Mouse (Mus musculus): ENCODE measurements at regions not wholly inside any gene's neighbourhood (a gene's known extent, or its start where the extent isn't known, plus 50 kb on each side); places are given as distances from the start of the nearest gene placed in this dataset.

DNA sequence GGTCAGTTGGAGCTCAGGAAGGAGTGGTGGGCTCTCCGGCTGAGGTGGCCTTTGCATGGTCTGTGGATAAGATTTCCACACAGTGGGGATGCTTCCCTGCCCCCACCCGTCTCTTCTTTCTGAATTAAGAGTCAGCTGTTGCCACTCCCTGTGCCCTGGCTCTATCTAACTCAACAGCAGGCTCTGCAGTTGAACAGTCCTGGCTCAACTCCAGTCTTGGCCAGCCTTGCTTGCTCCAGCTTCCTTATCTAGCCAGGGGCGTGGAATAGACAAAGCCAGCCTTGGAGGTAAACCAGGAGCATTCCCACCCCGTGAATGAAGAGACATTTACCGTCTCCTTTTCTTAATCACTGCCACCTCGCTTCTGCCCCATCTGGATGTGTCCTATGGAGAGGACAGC is 89.7 kb downstream of the Mn1 start:
- intact Hi-C loops (cut with DNase I): no loop called here
- DNase-seq: peak; percentile 77 to 80

DNA sequence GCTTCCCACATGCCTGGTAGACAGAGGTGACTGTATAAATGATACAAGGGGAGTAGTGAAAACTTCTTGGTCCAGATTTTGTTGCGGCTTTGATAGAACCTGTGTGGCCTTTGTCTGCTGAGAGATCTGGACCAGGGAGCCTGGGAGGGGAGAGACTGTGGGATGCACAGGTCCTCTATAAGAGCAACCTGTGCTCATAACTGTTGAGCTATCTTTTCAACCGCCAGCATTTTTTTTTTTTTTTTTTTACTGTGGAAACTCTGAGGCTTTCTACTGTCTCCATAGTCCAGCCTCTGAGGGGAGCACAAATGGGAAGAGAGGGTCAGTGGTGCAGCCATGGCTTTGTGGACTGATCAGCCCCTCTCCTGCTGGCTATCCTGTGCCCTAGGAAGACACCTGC is 90.2 kb downstream of the Mn1 start:
- intact Hi-C loops (cut with DNase I): no loop called here
- DNase-seq: no peak

DNA sequence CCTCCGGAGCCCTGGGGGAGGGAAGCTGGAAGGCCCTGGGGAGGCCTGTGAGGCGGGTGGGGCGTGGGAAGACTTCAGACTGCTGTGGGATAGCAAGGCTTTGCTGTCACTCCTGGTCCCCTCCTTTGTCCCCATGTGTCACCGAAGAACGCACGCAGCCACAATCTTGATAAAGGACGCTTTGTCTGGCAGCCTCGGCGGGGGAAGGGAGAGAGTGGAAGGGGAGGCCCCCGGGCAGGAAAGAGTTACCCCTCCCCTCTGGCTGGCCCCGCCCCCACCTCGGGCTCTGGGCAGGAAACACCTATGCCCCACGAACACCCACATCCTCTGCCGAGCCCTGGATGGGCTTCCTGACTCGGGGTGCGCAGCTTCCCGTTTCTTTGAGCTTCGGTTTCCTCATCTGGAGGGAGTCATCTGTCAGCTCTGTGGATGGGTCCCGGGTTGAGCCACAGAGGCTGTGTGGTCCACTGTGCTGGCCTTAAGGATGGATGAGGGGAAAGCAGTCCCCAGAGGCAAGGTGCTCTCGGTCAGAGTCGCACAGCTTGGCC is 91.9 kb downstream of the Mn1 start:
- peak; percentile 60 to 62 for DNase-seq
- intact Hi-C loops (cut with DNase I): loop anchor here (1.0 kb wide), 1 partner anchor 92 kb away; the partner anchor contains the start of gene Mn1

DNA sequence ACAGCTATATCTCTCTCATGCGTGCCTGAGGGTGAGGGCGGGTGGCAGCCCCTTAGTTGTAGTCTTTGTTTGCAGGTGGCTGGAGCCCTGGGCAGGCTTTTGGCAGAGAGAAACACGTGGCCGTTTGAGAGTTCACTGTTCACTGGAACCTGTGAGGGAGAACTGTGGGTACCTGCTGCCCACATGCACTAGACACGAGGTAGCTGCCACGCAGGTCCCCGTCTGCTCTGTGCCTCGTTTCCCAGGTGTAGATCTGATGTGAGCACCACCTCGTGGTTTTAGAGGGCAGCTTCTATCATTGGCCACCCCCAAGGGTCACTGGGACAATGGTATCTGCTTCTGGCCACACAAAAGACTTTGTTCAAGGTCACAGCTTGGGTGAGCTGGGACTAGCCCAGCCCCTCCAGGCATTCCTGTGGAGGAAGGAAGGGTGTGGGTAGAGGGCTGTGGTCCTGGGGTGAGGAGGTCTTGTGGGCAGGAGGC is 92.5 kb downstream of the Mn1 start:
- peak in 1 of 2 experiments; percentile 35 for DNase-seq
- intact Hi-C loops (cut with DNase I): loop anchor here (1.0 to 5.0 kb wide), 2 partner anchors 92 to 173 kb away; partner anchors contain the start of gene Mn1

DNA sequence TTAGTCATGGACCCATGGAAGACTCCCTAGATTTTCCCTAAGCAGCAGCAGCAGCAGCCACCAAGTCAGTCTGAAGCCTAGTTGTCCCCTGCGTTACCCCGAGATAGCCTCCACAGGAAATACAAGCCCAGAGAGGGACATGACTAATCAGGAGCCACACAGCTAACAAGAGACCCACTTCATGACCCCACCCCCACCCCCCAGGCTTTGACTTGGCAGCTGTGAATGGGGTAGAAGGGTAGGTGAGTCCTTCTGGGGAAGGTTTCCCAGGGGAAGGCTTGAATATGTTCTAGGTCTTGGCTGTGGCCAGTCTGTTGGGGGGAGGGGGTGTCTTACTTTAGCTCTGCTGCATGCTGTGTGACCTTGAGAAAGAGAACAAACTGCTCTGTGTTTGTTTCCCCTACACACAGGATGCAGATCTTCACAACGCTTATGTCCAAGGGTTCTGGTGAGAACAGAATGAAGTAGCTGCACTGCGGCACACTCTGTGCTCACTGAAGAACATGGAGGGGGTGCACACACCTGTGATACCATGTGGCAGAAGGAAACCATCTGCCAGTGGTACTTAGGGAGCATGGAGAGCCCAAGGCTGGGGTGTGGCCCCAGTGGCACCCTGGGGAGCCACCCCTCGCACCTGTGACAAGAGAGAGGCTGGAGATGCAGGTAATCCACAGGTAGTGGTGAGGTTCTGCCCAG is 93.2 kb downstream of the Mn1 start:
- no peak for DNase-seq
- intact Hi-C loops (cut with DNase I): loop anchor here (5.0 kb wide), 1 partner anchor 172 kb away; no protein-coding TSS in a partner anchor

DNA sequence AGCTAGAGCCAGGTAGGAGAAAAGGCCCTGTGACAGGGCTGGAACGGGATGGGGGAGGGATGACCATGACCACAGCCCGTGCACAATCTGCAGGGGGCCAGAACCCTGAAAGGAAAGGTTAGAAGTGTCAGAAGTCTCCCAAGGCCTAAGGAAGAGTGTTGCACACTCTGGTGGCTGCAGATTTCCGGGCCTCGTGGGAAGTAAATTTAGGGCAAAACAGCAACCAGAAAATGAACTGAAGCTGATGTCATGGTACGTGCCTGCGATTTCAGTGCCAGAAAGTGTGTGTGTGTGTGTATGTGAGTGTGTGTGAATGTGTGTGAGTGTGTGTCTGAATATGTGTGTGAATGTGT is 93.7 kb downstream of the Mn1 start:
- no peak for DNase-seq
- intact Hi-C loops (cut with DNase I): loop anchor here (5.0 kb wide), 1 partner anchor 171 kb away; no protein-coding TSS in a partner anchor

DNA sequence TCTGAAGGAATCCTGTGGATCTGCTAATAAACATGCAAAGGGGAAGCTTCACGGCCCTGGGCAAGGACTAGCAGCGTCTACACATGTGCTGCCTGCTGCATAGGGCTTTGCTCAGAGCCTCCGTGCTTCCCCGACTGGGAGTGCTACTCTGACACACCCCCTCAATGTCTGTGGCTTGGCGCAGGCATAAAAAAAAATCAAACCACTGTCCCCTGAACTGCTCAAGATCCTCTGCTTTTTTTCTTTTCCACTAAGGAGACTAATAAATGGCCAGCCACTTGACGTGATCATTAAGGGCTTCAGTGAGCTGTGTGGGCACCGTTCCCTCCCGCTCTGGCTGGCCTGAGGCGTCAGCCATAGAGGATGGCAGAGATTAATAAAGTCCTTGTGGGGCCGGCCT is 94.8 kb downstream of the Mn1 start:
- intact Hi-C loops (cut with DNase I): loop anchor here (5.0 kb wide), 1 partner anchor 170 kb away; no protein-coding TSS in a partner anchor
- DNase-seq: no peak

DNA sequence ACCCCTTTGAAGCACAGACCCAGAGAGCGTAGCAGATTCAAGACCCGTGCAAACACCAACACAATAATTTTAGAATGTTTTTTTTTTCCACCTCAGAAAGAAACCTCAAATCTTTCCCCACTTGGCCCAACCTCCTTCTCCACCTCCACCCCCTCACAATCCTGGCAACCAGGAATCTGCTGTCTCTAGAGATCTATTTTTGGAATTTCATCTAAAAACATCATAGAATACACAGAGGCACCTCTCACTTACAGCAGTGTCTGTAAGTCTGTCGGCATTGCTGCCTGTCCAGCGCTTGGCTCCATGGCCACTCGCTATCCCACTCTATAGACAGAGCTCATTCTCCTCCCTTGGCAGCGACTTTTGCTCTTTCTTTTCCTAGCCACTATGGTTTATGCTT is 96.8 kb downstream of the Mn1 start:
- intact Hi-C loops (cut with DNase I): loop anchor here (5.0 kb wide), 1 partner anchor 168 kb away; no protein-coding TSS in a partner anchor
- DNase-seq: no peak

DNA sequence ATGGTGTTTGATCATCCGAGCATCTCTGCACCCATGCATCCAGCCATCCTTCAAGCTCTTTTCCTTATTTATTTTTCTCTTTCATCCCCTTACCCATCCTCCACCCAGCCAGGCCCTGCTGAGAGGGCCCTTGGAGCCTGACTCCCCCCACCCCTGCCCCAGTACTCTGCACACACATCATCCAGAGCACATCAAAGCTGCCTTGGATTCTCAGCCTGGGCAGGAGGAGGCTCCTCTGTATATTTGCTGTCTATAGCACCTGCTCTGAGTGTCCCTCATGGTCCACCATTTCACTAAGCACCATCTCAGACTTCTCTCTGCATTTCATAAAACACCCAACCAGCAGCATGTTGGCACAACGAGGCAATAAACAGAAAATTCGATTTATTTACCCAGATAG is 101.9 kb downstream of the Mn1 start:
- DNase-seq: no peak
- intact Hi-C loops (cut with DNase I): no loop called here

DNA sequence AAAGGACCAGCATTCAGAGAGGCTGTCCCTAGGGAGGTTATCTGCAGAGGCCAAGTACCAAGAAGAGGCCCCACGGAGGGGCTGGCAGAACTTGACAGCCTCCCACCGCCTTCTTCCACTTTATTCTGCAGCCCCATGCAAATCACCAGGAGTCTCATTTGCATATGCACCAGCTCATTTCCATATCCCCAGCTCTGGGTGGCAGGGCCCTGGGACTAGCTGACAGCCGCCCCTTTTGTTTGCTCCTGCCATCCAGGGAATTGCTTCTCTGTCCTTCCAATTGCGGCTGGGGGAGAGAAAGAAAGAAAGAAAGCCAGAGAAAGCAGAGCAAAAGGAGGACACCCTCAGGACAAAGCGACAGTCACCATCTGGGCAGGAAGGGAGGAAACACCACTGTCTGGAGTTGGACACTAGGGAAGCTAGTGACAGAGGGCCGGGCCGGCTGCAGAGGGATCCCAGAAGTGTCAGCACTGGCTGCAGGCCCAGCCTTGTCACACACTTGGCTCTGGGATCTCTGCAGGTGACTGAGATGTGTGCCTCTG is 102.4 kb downstream of the Mn1 start:
- intact Hi-C loops (cut with DNase I): no loop called here
- DNase-seq: peak; percentile 45 to 53

DNA sequence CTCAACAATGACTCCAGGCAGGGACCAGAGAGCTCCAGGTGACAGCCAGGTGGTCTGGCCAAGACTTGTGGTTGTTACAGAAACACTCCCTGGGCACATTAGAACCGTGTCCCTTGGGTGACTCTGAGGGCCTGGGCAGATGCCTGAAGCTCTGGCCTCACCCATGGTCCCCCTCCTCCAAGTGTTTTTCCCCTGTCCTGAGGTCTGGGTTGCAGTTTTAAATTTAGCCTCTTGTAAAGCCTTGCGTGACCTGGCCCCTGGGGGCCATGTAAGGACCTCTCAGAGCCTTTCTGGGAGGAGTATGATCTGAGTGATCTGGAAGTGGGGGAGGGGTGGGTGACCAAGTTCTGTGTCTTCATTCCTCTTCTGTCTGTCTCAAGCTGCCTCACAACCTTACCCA is 104.7 kb downstream of the Mn1 start:
- intact Hi-C loops (cut with DNase I): no loop called here

DNA sequence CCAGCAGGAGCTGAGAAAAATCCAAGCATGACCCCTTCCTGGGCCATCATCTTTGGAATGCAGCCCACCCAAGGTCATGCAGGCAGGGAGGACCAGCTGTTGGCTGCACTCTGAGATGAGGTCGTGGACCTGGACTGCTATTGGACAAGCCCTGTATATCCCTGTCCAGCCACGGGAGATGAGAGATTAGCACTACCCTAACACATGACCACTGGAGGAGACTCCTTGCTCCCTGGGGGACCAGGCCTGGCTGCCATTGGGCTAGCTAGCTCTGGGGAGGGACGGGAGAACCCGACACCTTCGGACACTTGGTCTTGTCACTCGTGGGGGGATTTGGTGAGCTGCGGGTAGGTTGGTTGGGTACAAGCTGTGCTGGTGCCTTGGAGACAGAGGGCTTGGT is 105.4 kb downstream of the Mn1 start:
- intact Hi-C loops (cut with DNase I): no loop called here
- DNase-seq: peak in 1 of 2 experiments; percentile 26

More for the DNA sequence above, 104.7 kb downstream of the Mn1 start:
- no peak for DNase-seq

DNA sequence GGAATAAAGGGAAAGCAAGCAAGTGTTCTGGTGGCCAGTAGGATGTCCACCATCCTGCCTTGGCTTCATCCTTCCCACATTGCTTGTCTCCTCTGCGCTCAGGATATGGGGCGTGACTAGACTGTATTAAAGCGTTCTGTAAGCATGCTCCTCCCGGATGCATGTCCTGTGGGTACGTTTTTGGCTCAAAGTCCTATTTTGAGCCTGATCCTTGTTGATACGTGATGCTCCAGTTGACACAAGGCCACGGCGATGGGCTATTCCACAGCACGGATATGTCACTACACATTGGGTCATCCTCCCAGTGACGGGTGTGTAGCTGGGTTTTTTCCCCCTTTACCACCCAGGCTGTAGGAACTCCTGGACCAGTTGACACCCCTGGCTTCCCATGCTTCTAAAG is 110.6 kb downstream of the Mn1 start:
- intact Hi-C loops (cut with DNase I): no loop called here
- DNase-seq: no peak

DNA sequence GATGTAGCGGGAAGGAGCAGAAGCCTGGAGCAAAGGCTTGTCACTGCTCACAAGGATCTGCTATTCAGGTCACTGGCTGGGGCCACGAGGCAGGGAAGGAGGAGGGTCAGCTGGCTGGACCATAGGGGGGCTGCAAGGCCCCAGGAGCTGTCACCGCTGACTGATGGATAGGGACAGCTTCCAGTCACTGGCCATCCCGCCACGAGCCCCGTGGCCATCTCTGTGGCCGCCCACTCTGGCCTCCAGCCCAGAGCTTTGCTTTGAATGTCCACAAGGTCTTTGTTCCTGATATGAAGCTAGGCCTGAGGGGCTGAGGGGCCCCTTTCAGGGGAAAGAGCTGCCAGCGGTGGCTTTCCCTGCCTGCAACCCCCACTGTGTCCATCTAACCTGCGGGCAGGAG is 111.9 kb downstream of the Mn1 start:
- peak; percentile 59 to 66 for DNase-seq
- intact Hi-C loops (cut with DNase I): no loop called here

DNA sequence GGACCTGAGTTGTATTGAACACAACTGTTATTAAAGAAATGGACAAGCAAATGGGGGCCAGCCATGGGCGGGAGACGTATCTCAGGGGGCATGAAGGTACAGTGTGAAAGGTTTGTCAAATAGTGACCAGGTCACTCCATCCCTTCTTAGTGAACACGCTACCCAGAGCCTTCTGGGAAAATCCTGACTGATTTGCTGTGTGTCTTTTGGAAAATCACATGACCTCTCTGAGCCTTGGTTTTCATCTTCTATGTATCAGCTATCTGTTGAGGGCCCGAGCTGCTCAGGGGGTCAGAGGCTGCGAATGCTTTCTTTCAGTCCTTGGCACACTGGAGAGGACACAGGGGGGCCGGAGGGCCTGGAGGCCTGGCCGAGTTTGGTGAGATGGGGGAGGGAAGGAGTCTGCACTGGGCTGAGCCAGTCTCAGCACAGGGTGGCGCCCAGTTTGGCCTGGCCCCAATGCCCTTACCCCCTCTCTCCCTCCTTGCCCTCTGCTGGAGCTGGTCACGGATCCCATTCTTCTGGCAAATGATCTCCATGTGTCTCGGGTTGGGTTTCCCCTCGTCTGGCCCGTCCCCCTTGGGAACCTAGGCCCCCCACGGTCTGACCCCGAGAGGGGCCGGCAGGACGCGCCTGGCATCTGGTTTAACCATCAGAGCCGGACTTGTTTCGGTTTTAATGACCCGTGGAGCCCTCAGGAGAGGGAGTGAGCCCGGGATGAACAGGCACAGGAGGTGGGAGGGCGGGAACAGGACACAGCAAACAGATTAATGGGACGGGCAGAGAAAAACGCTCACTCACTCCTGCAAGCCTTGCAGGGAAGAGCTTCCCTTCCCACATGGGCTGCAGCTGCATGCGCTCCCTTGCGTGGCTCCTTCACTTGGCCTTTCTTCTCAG is 113.7 kb downstream of the Mn1 start:
- intact Hi-C loops (cut with DNase I): no loop called here
- peak; percentile 40 to 49 for DNase-seq

DNA sequence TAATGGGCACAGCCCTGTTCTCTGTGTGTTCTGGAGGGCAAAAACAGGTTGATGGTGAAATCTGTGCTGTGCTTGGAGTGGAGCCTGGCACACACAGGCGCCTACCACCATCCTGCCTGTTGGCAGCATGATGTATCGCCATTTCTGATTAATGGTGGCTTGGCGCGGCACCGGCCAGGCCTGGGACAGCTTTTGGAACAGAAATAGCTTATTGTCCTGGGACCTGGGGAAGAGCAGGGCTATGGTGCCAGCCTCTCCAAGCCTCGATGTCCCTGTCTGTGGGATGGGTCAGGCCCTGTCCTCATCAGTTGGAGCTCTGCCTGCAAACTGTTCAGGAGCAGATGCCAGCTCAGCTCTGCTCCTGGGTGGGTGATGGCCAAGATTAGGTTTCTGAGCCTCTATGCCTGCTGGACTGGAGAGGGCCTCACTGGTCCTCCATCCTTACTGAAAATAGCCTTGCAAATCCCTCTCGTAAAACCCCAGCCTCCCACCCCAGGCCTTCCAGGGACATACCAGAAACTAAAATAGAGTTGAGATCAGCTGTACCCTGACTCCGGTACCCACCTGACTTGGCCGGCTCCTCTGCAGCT is 115.4 kb downstream of the Mn1 start:
- DNase-seq: no peak
- intact Hi-C loops (cut with DNase I): no loop called here

DNA sequence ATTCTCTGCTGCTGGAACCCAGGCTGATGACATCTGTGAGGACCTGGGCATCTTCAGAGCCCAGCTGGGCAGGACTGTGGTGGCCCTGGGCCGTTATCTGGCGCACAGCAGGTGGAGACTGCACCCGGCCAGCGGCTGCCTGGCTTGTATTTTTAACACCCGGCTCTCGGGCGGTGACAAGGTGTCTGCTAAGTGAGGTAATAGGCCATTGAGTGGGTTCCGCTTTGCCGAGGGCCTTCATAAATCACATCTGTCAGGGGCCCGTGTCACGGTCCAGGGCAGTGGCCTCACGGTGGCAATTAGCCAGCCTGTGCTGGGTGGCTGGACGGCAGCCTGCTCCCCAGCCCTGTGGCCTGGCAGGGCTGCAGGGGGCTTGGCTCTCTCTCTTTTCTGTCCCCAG is 118.8 kb downstream of the Mn1 start:
- intact Hi-C loops (cut with DNase I): no loop called here

DNA sequence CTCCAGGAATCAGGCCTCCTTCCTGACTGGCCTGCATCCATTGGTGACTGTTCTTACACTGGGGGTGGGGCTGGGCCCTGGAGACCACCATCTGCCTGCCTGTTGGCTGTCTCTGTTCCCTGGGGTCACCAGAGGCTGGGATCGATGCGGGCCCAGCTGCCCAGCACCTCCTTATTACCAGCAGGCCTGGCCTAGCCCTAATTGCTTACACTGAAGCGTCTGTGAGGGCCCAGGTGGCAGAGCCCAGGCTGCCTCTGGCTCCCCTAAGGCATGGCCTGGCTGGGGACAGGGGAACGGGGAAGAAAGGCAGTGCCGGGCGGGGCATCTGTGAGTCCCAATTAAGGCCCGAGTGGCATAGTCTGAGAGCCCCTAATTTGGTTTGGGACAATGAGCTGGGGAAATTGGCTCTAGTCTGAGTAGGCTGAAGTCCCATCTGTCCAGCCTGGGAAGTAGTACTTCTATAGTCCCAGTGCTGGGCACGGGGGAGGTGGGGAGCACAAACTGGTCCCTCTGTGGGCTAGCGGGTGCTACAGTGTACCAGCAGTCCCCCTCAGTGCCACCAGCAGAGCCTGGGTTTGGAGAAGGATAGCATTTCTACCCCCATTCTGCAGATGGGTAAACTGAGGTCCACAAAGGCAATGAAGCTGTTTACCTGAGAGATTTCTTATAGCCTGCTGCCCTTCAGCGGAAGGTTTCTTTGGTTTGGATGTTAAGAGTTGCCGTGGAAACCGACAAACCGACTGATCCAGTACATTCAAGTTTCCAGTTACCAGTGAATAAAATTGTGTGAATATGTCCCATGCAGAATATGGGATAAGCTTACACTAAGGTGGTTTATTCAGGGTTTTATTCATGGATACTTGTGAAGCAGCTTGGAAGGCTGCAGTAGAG is 121.6 kb downstream of the Mn1 start:
- intact Hi-C loops (cut with DNase I): no loop called here

More for the DNA sequence above, 118.8 kb downstream of the Mn1 start:
- DNase-seq: peak; percentile 81 to 83

DNA sequence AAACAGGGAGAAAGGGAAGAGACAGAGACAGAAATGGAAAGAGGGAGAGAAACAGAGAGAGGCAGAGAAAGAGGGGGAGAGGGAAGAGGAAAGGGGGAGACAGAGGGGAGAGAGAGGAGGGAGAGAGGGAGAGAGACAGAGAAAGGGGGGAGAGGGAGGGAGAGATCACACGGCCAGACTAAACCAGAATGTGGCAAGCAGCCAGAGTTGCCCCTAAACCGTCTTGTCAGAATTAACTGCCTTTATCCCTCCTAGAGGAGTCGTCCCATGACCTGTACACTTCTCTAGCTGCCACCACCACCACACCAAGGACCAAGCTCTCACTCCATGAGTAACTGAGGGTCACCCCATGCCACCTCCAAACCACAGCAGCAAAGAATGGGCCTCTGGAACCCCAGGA is 123.3 kb downstream of the Mn1 start:
- intact Hi-C loops (cut with DNase I): no loop called here
- no peak for DNase-seq

More for the DNA sequence above, 121.6 kb downstream of the Mn1 start:
- DNase-seq: no peak

DNA sequence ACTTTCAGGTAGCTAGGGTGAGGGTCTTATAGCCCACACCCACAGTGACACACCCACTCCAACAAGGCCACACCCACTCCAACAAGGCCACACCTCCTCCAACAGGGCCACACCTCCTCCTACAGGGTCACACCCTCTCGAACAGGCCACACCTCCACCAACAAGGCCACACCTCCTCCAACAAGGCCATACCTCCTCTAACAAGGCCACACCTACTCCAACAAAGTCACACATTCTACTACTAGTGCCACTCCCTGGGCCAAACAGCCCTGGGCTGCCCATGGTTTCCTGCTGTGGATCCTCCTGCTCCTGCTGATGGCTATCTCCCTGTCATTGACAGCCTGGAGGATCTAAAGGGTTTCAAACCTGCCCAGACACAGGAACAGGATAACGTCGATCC is 124.9 kb downstream of the Mn1 start:
- intact Hi-C loops (cut with DNase I): no loop called here
- DNase-seq: no peak

Data from heart, postnatal 10 days (tissue).